Mouse (Mus musculus): ENCODE results near the gene Polr2g. TPM values are rescaled to one million over a fixed set of nuclear protein-coding genes. Genes with fewer than 3 reads are reported as not detected.
A peak's percentile ranks its signal among the peaks of the same experiment; 100 is the strongest.

Gene Polr2g
- total and polyA plus RNA-seq, 3 experiments, result 181 to 188 TPM; not detected in 1

DNA sequence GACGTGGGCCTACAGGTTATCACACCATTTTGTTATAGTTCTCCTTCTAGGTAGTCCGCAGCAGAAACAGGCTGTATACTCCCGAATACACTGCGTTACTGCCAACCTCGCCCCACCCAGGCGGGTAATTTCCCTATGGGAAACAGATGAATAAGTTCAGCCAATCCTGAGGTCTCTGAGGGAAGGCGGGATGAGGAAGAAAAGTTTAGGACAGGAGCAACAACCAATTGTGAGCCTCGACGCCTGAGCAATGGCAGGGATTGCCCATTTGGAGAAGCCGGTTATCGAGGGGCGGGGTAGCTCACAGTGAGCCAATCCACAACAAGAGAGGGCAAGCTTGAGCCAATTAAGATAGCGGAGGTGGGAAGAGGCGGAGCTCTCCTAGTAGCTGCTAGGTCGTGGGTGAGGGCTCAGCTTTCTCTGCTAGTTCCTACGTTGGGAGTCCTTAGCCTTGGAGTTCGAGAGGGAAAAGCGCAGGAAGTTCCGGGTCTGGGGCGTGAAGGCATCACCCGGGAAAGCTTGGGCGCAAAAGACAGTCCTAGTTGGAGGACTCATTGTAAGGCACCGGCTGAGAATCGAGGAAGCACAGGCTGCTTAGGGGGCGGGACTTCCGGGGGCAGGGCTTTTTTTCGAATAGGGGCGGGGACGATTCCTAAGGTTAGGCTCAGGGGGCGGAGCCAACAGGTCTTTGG is 3.9 kb upstream of the Polr2g start, which contains the start of gene Zbtb3 (continued):
- TF ChIP-seq ETS1 (IDR thresholded peaks at IDR 0.05; ENCODE audit: low read depth, low read length) (no peak), NRF1 (IDR thresholded peaks at IDR 0.05; ENCODE audit: insufficient read depth, low read depth, low read length, poor library complexity, severe bottlenecking) (peak; percentile 30; the same call in 1 of the 2 replicates), CHD2 (IDR thresholded peaks at IDR 0.05; ENCODE audit: low read length) (peak; percentile 71), KAT2A (conservative IDR thresholded peaks at IDR 0.05; ENCODE audit: low read depth, low read length) (no peak; the same call in 1 of the 2 replicates), GABPA (IDR thresholded peaks at IDR 0.05; ENCODE audit: low read depth, low read length) (no peak), POLR2AphosphoS5 (IDR thresholded peaks at IDR 0.05; ENCODE audit: borderline replicate concordance, low read depth, low read length) (no peak), MYB (IDR thresholded peaks at IDR 0.05; ENCODE audit: low read depth, low read length) (no peak), USF2 (IDR thresholded peaks at IDR 0.05; ENCODE audit: borderline replicate concordance in 1 of 2, insufficient read depth in 1 of 2, low read depth in 1 of 2, low read length in 2 of 2) (no peak), SIN3A (IDR thresholded peaks at IDR 0.05; ENCODE audit: low read length) (peak; percentile 77), HCFC1 (IDR thresholded peaks at IDR 0.05; ENCODE audit: low read depth, low read length) (peak; percentile 77), TAL1 (IDR thresholded peaks at IDR 0.05; ENCODE audit: low read length) (no peak), NELFE (IDR thresholded peaks at IDR 0.05; ENCODE audit: low read depth, low read length) (peak; percentile 81), BHLHE40 (IDR thresholded peaks at IDR 0.05; ENCODE audit: borderline replicate concordance, low read depth, low read length) (no peak), RAD21 (IDR thresholded peaks at IDR 0.05; ENCODE audit: low read depth, low read length) (no peak), ZKSCAN1 (IDR thresholded peaks at IDR 0.05; ENCODE audit: low read depth, low read length) (no peak), TBP (IDR thresholded peaks at IDR 0.05; ENCODE audit: low read depth, low read length) (peak; percentile 75; the same call in 1 of the 2 replicates), JUND (IDR thresholded peaks at IDR 0.05; ENCODE audit: low read depth, low read length) (no peak), MEF2A (IDR thresholded peaks at IDR 0.05; ENCODE audit: extremely low read depth, insufficient replicate concordance, low read depth, low read length, poor library complexity, severe bottlenecking) (no peak), RCOR1 (IDR thresholded peaks at IDR 0.05; ENCODE audit: low read depth, low read length) (no peak), SMC3 (IDR thresholded peaks at IDR 0.05; ENCODE audit: low read depth, low read length) (no peak), POLR2A (IDR thresholded peaks at IDR 0.05; ENCODE audit: control insufficient read depth in 1 of 2, insufficient read depth in 1 of 2, low read depth in 1 of 2, low read length in 2 of 2, poor library complexity in 1 of 2) (peak; percentile 52 to 86), USF1 (IDR thresholded peaks at IDR 0.05; ENCODE audit: low read depth, low read length) (no peak)

- Histone ChIP-seq H3K4me1 (ENCODE audit: control insufficient read depth in 1 of 2, insufficient read depth in 2 of 2, low read length in 2 of 2) (peaks cover 4 to 23% of the 10 kb centered on the region in 2 experiments), H3K9me3 (replicated peaks; ENCODE audit: insufficient read depth, low read length) (no peaks in the 10 kb centered on the region), H3K27me3 (ENCODE audit: control insufficient read depth in 1 of 2, insufficient read depth in 2 of 2, low read length in 2 of 2) (no peaks in the 10 kb centered on the region), H3K4me3 (ENCODE audit: control insufficient read depth in 1 of 2, insufficient read depth in 1 of 2, low read depth in 2 of 2, low read length in 2 of 2) (peak overlapping the region; percentile 69 to 95), H3K9ac (ENCODE audit: control insufficient read depth, low read depth, low read length, poor library complexity, severe bottlenecking) (peak overlapping the region; percentile 65), H3K36me3 (ENCODE audit: control insufficient read depth in 1 of 2, insufficient read depth in 2 of 2, low read length in 2 of 2) (peaks cover 3 to 18% of the 10 kb centered on the region in 2 experiments), H3K79me2 (ENCODE audit: control insufficient read depth, insufficient read depth, low read length, poor library complexity) (peaks cover 22% of the 10 kb centered on the region), H3K27ac (ENCODE audit: control insufficient read depth, low read depth, low read length) (no peak overlapping the region)
- TF ChIP-seq JUND (IDR thresholded peaks at IDR 0.05; ENCODE audit: low read depth, low read length), result no peak
- TF ChIP-seq MYB (IDR thresholded peaks at IDR 0.05; ENCODE audit: low read depth, low read length), result no peak
- DNase-seq (ENCODE audit: low read depth, low spot score), result peak; percentile 57
Measured at GRCm38 (mm10) chr19:8798947-8799315, 554 bp upstream of the Polr2g start.
